Mouse (Mus musculus) CH12.LX (cell line): ENCODE results near the gene Tpst1. TPM values are rescaled to one million over a fixed set of nuclear protein-coding genes. Genes with fewer than 3 reads are reported as not detected.
A peak's percentile ranks its signal among the peaks of the same experiment; 100 is the strongest.

Experiments
- DNase-seq: peaks from one replicate; pipeline ENCODE4 v3.0.0-alpha.2; 2013; ENCODE audit errors: extremely low read depth
- H3K27ac ChIP-seq: 2 replicates; pipeline ENCODE4 v1.5.1; 2012; ENCODE audit warnings: low read depth, mild to moderate bottlenecking, control low read depth, moderate library complexity; ENCODE audit not compliant: insufficient read depth
- H3K27me3 ChIP-seq: replicated peaks from 2 replicates; pipeline ENCODE3; 2012; ENCODE audit warnings: inconsistent platforms
- H3K36me3 ChIP-seq, 2 experiments: replicated peaks in 1 of 2; 2 replicates each; pipeline versions ENCODE3 to v1.6.1; 2012; ENCODE audit warnings: inconsistent platforms in 1 of 2, low read length in 1 of 2, mild to moderate bottlenecking in 1 of 2, mixed read lengths in 1 of 2, moderate library complexity in 1 of 2; ENCODE audit not compliant: control insufficient read depth in 1 of 2, insufficient read depth in 1 of 2
- H3K4me1 ChIP-seq, 2 experiments: 2 replicates each; pipeline ENCODE4 v1.6.1; 2012; ENCODE audit warnings: inconsistent platforms in 1 of 2, moderate library complexity in 1 of 2; ENCODE audit not compliant: insufficient read depth in 2 of 2, control insufficient read depth in 1 of 2
- H3K4me2 ChIP-seq: 2 replicates; pipeline ENCODE4 v1.6.1; 2012; ENCODE audit warnings: low read depth, mild to moderate bottlenecking, control low read depth; ENCODE audit not compliant: poor library complexity, insufficient read depth, severe bottlenecking
- H3K4me3 ChIP-seq, 3 experiments: fragments of 150-350 bp in 1 of 3; sonication (generic) in 1 of 3; replicated peaks in 1 of 3; 2 replicates each; pipeline versions ENCODE3 to v1.5.1; 2011 to 2012; ENCODE audit warnings: low read depth in 2 of 3, low read length in 2 of 3, mild to moderate bottlenecking in 2 of 3, moderate library complexity in 2 of 3, control low read depth in 1 of 3, improper control_type of control experiment in 1 of 3, inconsistent platforms in 1 of 3, mixed read lengths in 1 of 3; ENCODE audit not compliant: poor library complexity in 1 of 3
- H3K79me2 ChIP-seq: replicated peaks from 2 replicates; pipeline ENCODE4 v1.6.1; 2012; ENCODE audit warnings: mild to moderate bottlenecking, moderate library complexity; ENCODE audit not compliant: control insufficient read depth, poor library complexity, insufficient read depth, severe bottlenecking; ENCODE audit errors: extremely low read depth
- H3K9ac ChIP-seq: 2 replicates; pipeline ENCODE4 v1.6.1; 2012; ENCODE audit warnings: low read depth, mild to moderate bottlenecking, control low read depth, moderate library complexity; ENCODE audit not compliant: insufficient read depth
- H3K9me3 ChIP-seq: replicated peaks from 2 replicates; pipeline ENCODE3; 2012; ENCODE audit warnings: low read length, inconsistent platforms, mixed read lengths
- BHLHE40 ChIP-seq: IDR thresholded peaks from 2 replicates; pipeline ENCODE4 v1.6.1; 2011; ENCODE audit warnings: mild to moderate bottlenecking, low read depth, low read length, improper control_type of control experiment
- CHD1 ChIP-seq: IDR thresholded peaks from 2 replicates; pipeline ENCODE4 v1.6.1; 2012; ENCODE audit warnings: low read depth, low read length, improper control_type of control experiment, inconsistent platforms
- CHD2 ChIP-seq: IDR thresholded peaks from 2 replicates; pipeline ENCODE4 v1.6.1; 2011; ENCODE audit warnings: low read length, improper control_type of control experiment
- CTCF ChIP-seq, 2 experiments: IDR thresholded peaks in 1 of 2; conservative IDR thresholded peaks in 1 of 2; 2 replicates each; pipeline ENCODE4 v1.5.1; 2011 to 2012; ENCODE audit warnings: low read depth in 2 of 2, low read length in 2 of 2, improper control_type of control experiment in 1 of 2, inconsistent platforms in 1 of 2, mild to moderate bottlenecking in 1 of 2, moderate library complexity in 1 of 2
- ELF1 ChIP-seq: IDR thresholded peaks from 2 replicates; pipeline ENCODE4 v1.6.1; 2014; ENCODE audit warnings: low read depth, mild to moderate bottlenecking, inconsistent platforms, low read length, improper control_type of control experiment
- EP300 ChIP-seq: IDR thresholded peaks from 2 replicates; pipeline ENCODE4 v1.6.1; 2011; ENCODE audit warnings: low read length, improper control_type of control experiment
- ETS1 ChIP-seq: conservative IDR thresholded peaks from 2 replicates; pipeline ENCODE4 v1.6.1; 2012; ENCODE audit warnings: low read depth, mild to moderate bottlenecking, inconsistent platforms, low read length, improper control_type of control experiment, moderate library complexity
- GABPA ChIP-seq: IDR thresholded peaks from 2 replicates; pipeline ENCODE4 v1.6.1; 2012; ENCODE audit warnings: low read depth, low read length, improper control_type of control experiment, inconsistent platforms; ENCODE audit not compliant: insufficient replicate concordance
- IRF4 ChIP-seq: IDR thresholded peaks from 2 replicates; pipeline ENCODE4 v1.6.1; 2014; ENCODE audit warnings: low read depth, mild to moderate bottlenecking, inconsistent platforms, low read length, improper control_type of control experiment
- JUN ChIP-seq: IDR thresholded peaks from 2 replicates; pipeline ENCODE4 v1.6.1; 2011; ENCODE audit warnings: low read depth, mild to moderate bottlenecking, low read length, improper control_type of control experiment, moderate library complexity; ENCODE audit not compliant: insufficient read depth
- JUND ChIP-seq: conservative IDR thresholded peaks from 2 replicates; pipeline ENCODE4 v1.6.1; 2011; ENCODE audit warnings: low read depth, low read length, improper control_type of control experiment
- KAT2A ChIP-seq: IDR thresholded peaks from 2 replicates; pipeline ENCODE4 v1.6.1; 2012; ENCODE audit warnings: low read length, improper control_type of control experiment, inconsistent platforms; ENCODE audit not compliant: insufficient replicate concordance
- MAFK ChIP-seq: IDR thresholded peaks from 2 replicates; pipeline ENCODE4 v1.6.1; 2011; ENCODE audit warnings: low read length, improper control_type of control experiment; ENCODE audit not compliant: insufficient replicate concordance
- MAX ChIP-seq: IDR thresholded peaks from 2 replicates; pipeline ENCODE4 v1.6.1; 2011; ENCODE audit warnings: low read length, improper control_type of control experiment
- MAZ ChIP-seq: IDR thresholded peaks from 2 replicates; pipeline ENCODE4 v1.6.1; 2012; ENCODE audit warnings: low read depth, mild to moderate bottlenecking, inconsistent platforms, low read length, improper control_type of control experiment, moderate library complexity
- MYC ChIP-seq: IDR thresholded peaks from 2 replicates; pipeline ENCODE4 v1.6.1; 2011; ENCODE audit warnings: low read depth, mild to moderate bottlenecking, improper control_type of control experiment, low read length
- PAX5 ChIP-seq: IDR thresholded peaks from 2 replicates; pipeline ENCODE4 v1.6.1; 2012; ENCODE audit warnings: low read length, inconsistent platforms, mixed read lengths
- RAD21 ChIP-seq: IDR thresholded peaks from 2 replicates; pipeline ENCODE4 v1.6.1; 2011; ENCODE audit warnings: low read depth, mild to moderate bottlenecking, low read length, improper control_type of control experiment, moderate library complexity
- RCOR1 ChIP-seq: conservative IDR thresholded peaks from 2 replicates; pipeline ENCODE4 v1.6.1; 2012; ENCODE audit warnings: low read depth, mild to moderate bottlenecking, inconsistent platforms, low read length, improper control_type of control experiment
- SMC3 ChIP-seq: IDR thresholded peaks from 2 replicates; pipeline ENCODE4 v1.6.1; 2011; ENCODE audit warnings: low read depth, low read length, improper control_type of control experiment
- TBP ChIP-seq: conservative IDR thresholded peaks from 2 replicates; pipeline ENCODE4 v1.6.1; 2011; ENCODE audit warnings: low read depth, low read length, improper control_type of control experiment
- USF2 ChIP-seq: conservative IDR thresholded peaks from 2 replicates; pipeline ENCODE4 v1.6.1; 2011; ENCODE audit warnings: low read depth, low read length, improper control_type of control experiment
- dilution Hi-C: fragments of 300-500 bp; cut with MboI; formaldehyde crosslinking; loops from 2 replicates; pipeline ENCODE4 v1.14.3; 2020; ENCODE audit warnings: low sequenced_read_pairs; ENCODE audit not compliant: extremely low pct_unique_long_range_greater_than_20kb, extremely low pct_ligation_motif_present
- in situ Hi-C: fragments of 300-500 bp; cut with MboI; formaldehyde crosslinking; loops from 3 replicates; pipeline ENCODE4 v1.14.3; 2019; ENCODE audit warnings: low sequenced_read_pairs, low pct_ligation_motif_present, low pct_unique_long_range_greater_than_20kb, mixed read lengths
- polyA plus RNA-seq: library from polyadenylated mRNA; unstranded; fragments of >175 nt; gene quantifications from 2 replicates; pipeline ENCODE4 v1.2.1, GENCODE M21; 2012; ENCODE audit warnings: low read depth; ENCODE audit not compliant: insufficient read length
- total RNA-seq, 2 experiments: library from RNA; depleted of rRNA; stranded (reverse); fragments of 300-350 nt in 1 of 2; fragments of >200 nt in 1 of 2; gene quantifications; 2 replicates each; pipeline ENCODE4 v1.2.3; 2012 to 2014

The Tpst1 gene
- total and polyA plus RNA-seq, 3 experiments = 36.8 to 52.5 (median 43.2) TPM

DNA sequence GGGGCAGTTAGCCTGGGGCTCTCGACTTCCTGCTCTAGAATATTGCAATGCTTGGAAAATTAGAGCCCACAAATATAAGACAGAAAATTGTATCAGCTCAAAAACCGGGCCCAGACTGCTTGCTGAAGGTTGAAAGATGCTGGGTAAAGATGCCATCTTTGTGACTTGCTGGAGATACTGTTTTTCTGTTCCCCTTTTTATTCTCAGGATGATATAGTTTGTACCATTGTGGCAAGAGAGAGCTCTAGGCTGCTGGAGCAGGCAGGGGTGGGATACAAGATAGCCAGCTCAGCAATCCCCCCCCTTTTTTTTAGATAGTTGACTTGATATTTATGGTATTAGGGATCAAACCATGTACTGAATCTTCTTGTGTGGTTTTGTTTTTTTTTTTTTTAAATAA, 81.2 kb downstream of the Tpst1 start:
- no peaks in the 10 kb centered on the region for H3K79me2 ChIP-seq
- no peaks in the 10 kb centered on the region for H3K27me3 ChIP-seq
- H3K27ac ChIP-seq = no peak overlapping the region
- H3K9ac ChIP-seq = no peak overlapping the region
- no peak overlapping the region for H3K4me2 ChIP-seq
- peaks cover 16 to 33% of the 10 kb centered on the region in 2 experiments for H3K36me3 ChIP-seq
- H3K9me3 ChIP-seq = no peaks in the 10 kb centered on the region
- in situ Hi-C loops (no loop called here), dilution Hi-C loops (no loop called here)
- H3K4me1 ChIP-seq = peaks cover 15 to 69% of the 10 kb centered on the region in 2 experiments; a peak in 3 of 4 replicates
- DNase-seq = peak; percentile 41
- TF ChIP-seq ETS1 = 0 out of 2 replicates have a peak, but pooled peaks have one; percentile 15
- TF ChIP-seq CHD1 = no peak
- TF ChIP-seq MYC = peak; percentile 25; the same call in 1 of the 2 replicates
- TF ChIP-seq ELF1 = 0 out of 2 replicates have a peak, but pooled peaks have one; percentile 13
- TF ChIP-seq EP300 = peak; percentile 93
- TF ChIP-seq TBP = no peak
- TF ChIP-seq IRF4 = peak; percentile 93
- 0 out of 2 replicates have a peak, but pooled peaks have one; percentile 52 for TF ChIP-seq JUND
- peak; percentile 78 for TF ChIP-seq JUN
- TF ChIP-seq MAFK = peak; percentile 49; the same call in 1 of the 2 replicates
- H3K4me3 ChIP-seq = no peak overlapping the region

DNA sequence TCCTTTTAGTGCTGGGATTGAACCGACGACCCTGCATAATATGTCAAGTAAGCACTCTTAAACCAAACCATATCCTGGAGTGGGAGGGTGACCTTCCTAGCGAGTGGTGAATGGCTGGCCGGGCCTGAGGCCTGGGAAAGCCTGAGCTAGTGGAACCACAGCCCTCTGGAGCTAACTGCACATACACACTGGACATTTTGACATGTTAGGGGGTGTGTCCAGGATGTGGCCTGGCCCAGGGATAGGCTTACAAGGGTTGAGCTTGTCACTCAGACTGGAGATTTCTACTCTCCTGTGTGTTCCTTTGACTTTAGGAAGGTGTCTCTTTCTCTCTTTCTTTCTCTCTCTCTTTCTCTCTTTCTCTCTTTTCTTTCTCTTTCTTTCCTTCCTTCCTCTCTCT, 85.4 kb downstream of the Tpst1 start:
- H3K9ac ChIP-seq = no peak overlapping the region
- dilution Hi-C loops = no loop called here
- no peak overlapping the region for H3K4me3 ChIP-seq
- peaks cover 0 to 7% of the 10 kb centered on the region in 2 experiments for H3K36me3 ChIP-seq
- no peaks in the 10 kb centered on the region for H3K9me3 ChIP-seq
- no peak overlapping the region for H3K27ac ChIP-seq
- H3K27me3 ChIP-seq = no peaks in the 10 kb centered on the region
- no peak overlapping the region for H3K4me2 ChIP-seq
- peaks cover 11 to 42% of the 10 kb centered on the region in 2 experiments; a peak in 3 of 4 replicates for H3K4me1 ChIP-seq
- in situ Hi-C loops = no loop called here
- DNase-seq = no peak
- TF ChIP-seq CHD1 (no peak), SMC3 (no peak), GABPA (no peak), MYC (no peak), RCOR1 (no peak), CTCF (conservative IDR thresholded peaks at IDR 0.05 in 1 of 2, IDR thresholded peaks at IDR 0.05 in 1 of 2; ENCODE audit: low read depth in 2 of 2, low read length in 2 of 2) (no peak), CHD2 (no peak), PAX5 (no peak), TBP (no peak), BHLHE40 (no peak), RAD21 (no peak), KAT2A (no peak), ETS1 (no peak), JUN (no peak), MAZ (no peak), USF2 (no peak), MAX (no peak)
- H3K79me2 ChIP-seq = no peaks in the 10 kb centered on the region
